Mouse (Mus musculus) CD4-positive, CD25-positive, alpha-beta regulatory T cell, adult 4 months (primary cell): ENCODE results near the gene Jund. TPM values are rescaled to one million over a fixed set of nuclear protein-coding genes. Genes with fewer than 3 reads are reported as not detected.

Source experiments
- ATAC-seq: one replicate; pipeline ENCODE4 v1.8.0; 2017
- polyA plus RNA-seq, 2 experiments: library from polyadenylated mRNA; unstranded; fragments of 100-300 nt; shearing (Covaris generic); gene quantifications; one replicate each; pipeline ENCODE4 v1.2.1; 2017

Jund gene
- polyA plus RNA-seq, 2 experiments from 2014 or later: 7.6 to 23.3 TPM

- ATAC-seq: peak; percentile 7
Measured at GRCm38 (mm10) chr8:70699834-70700554, 1.2 kb downstream of the Jund start.

DNA sequence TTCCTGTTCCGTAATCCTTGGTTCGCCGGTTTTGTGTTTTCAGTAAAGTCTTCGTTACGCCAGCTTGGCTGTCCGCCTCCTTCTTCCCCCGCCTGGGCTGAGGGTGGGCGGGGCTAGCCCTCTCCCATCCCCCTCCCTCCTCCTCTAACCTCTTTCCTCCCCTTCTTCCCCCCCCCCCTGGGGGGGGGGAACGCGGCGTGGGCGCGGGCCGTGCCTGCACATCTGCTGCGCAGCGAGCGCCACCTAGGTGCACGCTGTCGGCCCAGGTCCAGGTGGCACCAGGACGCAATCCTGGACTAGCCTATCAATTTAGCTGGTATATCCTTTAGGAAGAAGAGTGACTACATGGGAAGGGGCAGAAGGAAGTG, 1.8 kb downstream of the Jund start:
- peak; percentile 9 for ATAC-seq

GRCm38 (mm10) chr8:70701048-70701981, 2.6 kb downstream of the Jund start:
- no peak for ATAC-seq

DNA sequence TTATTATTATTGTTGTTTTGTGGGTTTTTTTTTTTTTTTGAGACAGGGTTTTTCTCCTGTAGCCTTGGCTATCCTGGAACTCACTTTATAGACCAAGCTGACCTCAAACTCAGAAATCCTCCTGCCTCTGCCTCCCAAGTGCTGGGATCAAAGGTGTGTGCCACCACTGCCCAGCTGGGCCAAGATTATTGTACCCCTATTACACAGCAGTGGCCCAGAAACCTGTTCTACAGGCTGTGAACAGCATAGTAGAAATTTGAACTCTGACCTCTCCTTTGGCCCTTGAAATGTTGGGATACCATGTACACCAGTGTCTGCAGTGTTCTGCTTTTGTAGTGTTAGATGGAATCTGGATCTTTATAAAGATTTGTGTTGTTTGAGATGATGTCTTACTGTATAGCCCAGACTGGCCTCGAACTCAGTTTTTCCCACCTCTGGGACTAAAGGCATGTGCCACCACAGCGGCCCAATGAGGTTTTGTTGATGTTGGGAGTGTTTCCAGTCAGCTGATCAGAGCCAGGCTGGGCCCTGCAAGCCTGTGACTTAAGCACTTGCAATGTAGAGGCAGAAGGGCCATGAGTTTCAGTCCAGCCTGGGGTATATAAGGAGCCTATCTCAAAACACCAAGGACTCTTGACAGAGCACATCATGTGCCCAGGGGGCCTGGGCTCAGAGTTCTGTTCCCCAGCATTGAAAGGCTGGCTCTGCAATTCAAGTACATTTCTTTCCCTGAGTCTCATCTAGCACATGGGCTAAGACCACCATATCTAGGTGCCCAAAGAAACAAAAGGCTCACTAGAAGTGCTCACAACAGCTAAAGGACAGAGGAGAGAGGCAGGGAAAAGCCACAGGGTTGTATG, 3.5 kb downstream of the Jund start:
- no peak for ATAC-seq

GRCm38 (mm10) chr8:70702842-70703182, 4.1 kb downstream of the Jund start:
- no peak for ATAC-seq

DNA sequence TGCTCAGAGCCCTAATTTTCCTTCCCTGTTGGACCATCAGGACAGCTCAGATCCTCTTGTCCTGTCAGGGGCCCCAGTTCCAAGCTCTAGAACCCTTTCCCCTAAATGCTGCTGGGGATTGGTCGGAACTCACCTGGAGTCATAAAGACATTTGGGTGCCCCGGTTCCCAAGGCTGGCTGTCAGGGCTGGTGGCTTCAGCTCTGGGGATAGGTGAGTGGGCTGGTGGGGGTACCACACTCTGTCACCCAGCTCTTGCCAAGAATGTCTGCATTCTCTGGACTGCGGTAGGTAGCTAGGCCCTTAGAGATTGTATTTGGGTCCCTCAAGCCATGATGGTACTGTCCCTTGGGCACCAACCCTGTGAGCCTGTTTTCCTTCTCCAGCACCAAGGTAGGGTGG, 4.5 kb downstream of the Jund start, which contains the start of gene Iqcn:
Gene Iqcn (plus strand): TSS at position 171 of the 400 bp plus-strand sequence.
- ATAC-seq: no peak

- ATAC-seq: no peak
Measured at GRCm38 (mm10) chr8:70708281-70708680, 9.5 kb downstream of the Jund start.

GRCm38 (mm10) chr8:70709794-70710193, 11.0 kb downstream of the Jund start:
- ATAC-seq: no peak

GRCm38 (mm10) chr8:70710296-70710695, 11.5 kb downstream of the Jund start:
- no peak for ATAC-seq

DNA sequence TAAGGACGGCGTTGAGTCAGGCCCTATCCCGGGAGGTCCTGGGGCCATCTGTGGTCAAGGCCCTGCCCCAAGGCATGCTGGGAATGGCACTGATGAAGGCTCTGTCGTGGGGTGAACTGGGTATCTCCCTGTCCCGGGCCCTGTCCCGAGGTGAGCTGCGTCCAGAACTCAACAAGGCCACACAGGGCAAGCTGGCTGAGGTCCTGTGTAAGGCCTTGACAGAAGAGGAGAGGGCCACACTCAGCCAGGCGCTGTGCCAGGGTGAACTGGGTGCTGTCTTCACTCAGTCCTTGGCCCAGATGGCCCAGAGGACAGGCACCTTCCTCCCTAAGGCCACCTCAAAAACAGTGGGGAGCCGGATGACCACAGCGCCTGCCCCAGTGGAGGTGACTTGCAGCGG, 12.3 kb downstream of the Jund start:
- no peak for ATAC-seq

DNA sequence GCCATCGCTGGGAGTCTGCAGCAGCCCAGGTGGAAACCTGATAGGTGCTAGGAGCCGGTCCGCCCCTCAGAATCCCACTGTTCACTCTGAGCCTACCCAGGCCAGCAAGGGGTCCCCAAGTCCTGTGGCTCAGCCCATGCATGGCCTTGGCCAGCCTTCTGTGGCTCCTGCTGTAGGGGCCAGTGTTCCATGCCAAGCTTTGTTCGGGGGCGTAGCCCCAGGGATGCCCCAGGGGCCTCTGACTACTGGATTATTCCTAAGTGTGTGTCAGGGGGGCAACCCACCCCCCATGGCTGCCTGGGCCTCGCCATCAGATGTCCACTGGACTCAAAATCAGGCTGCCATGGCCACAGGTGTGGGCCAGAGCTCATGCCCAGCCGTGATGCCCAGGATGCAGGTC, 15.2 kb downstream of the Jund start:
- ATAC-seq: no peak

- ATAC-seq: no peak
Measured at GRCm38 (mm10) chr8:70715086-70715485, 16.3 kb downstream of the Jund start.

GRCm38 (mm10) chr8:70716521-70717400, 18.0 kb downstream of the Jund start:
- ATAC-seq: no peak

DNA sequence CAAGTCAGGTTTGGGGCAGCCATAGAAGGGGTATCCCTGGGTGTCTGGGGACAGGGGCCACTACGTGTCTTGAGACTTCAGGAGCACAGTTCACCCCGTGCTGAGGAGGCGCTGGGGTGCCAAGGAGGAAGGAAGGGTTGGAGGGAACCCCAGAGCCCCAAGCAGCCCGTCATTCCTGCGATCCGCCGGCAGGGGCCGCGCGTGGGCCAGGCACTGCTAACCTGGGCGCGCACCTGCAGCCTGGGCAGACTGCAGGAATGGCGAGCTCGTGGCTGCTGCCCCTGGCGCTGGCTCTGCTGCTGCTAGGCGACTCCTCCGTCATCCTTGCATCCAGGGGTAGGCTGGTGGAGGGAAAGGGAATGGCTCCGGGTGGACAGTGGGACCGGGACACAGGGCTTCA, 19.5 kb downstream of the Jund start, which contains the start of gene Gm3336:
Gene Gm3336 (plus strand): TSS at position 247 of the 400 bp plus-strand sequence.
- peak; percentile 86 for ATAC-seq

DNA sequence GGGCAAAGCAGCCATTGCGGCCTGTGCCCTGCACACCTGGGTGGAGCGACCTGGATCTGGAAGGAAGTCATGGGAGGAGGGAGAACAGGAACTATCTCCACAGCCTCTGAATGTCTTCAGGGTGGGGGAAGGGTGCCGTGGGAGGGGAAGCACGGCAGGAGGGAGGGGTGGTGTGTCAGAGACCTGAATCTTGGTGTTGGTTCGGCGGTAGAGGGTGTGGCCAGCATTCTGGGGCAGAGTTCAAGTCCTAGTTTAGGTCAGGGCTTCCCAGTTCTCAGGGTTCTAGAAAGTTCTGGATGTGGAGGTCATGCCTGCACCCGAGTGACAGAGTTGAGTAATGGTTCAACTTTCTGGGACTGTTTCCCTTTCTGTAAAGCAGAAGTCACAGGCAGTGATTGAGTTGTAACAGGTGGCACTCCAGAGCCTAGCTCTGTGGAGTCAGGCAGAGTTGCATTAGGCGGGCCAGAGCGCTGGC, 21.1 kb downstream of the Jund start:
- no peak for ATAC-seq

GRCm38 (mm10) chr8:70720739-70721138, 22.0 kb downstream of the Jund start:
- ATAC-seq: peak; percentile 65

DNA sequence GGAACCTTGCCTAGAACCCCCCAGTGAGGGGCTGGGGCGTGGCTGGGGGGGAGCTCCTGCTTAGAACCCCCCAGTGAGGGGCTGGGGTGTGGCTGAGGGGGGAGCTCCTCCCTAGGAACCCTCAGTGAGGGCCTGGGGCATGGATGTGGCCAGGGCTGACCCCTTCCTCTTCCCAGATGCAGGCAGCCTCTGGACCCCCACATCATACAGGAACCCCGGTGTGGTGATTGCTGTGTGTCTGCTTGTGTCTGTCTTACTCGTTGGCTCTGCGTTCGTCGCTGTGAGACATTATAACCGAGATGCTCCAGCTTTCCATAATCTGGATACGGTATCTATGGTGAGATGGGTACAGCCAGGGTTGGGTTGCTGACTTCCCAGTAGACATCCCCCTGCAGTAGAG, 22.9 kb downstream of the Jund start:
- no peak for ATAC-seq

- ATAC-seq: no peak
Measured at GRCm38 (mm10) chr8:70723486-70724210, 24.9 kb downstream of the Jund start, which contains the start of gene Pde4c. TSS of gene Pde4c (plus strand) at chr8:70723720.

GRCm38 (mm10) chr8:70724216-70724615, 25.5 kb downstream of the Jund start:
- ATAC-seq: no peak

GRCm38 (mm10) chr8:70725792-70726447, 27.2 kb downstream of the Jund start:
- no peak for ATAC-seq
